Mouse (Mus musculus): Measurements from ENCODE around the gene Wdr34. TPM values are rescaled to one million over a fixed set of nuclear protein-coding genes. Genes with fewer than 3 reads are reported as not detected.

Gene Wdr34
- total RNA-seq (2021) = 1 to 10 TPM; 4.7 to 5.4 TPM
- long read RNA-seq, experiment 1, transcript Wdr34-201 (9 exons, 1,814 nt) = major isoform, 13 of 15 reads
- long read RNA-seq, experiment 1, partial matches to known transcripts = 1 of 15 reads
- long read RNA-seq, experiment 1, other reads (novel, unspliced or antisense) = 1 of 15 reads
- long read RNA-seq, experiment 2, transcript Wdr34-201 (9 exons, 1,814 nt) = major isoform, 13 of 13 reads
- long read RNA-seq, experiment 2, partial matches to known transcripts = 0 of 13 reads
- long read RNA-seq, experiment 2, other reads (novel, unspliced or antisense) = 0 of 13 reads

DNA sequence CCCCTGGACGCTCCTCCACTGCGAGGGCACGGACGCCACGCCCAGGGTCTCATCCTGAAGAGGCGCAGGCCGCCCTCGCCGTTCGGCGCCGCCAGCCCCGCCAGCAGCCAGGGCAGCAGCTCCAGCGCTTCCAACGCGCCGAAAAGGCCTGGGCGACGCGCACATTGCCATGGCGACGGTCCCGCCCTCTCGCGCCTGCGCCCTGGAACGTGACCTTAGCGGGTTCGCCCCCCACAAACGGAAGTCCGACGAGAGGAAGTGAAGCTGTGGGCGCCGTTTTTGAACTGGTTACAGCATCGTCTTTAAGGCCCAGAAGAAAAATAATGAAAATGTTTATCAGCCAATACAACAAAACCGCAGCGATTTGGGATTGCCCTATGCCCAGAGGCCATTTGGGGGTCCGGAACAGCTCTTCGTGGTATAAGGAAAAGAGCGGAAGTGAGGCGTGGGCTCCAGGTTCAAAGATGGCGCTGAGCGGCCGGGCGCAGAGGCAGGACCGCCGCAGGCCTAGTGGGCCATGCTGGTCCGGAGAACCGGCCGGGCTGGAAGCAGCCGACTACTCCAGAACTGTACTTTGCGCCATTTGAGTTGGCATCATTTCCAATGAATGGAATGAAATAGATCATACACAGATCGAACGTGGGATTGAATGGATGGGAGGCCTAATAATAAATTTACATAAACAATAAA lies at the start of gene Wdr34:
Gene Wdr34, minus strand, starts transcription at position 183 of the 690 bp plus-strand sequence.
- peak; percentile 98 for DNase-seq

GRCm38 (mm10) chr2:30095882-30096527 lies 47.3 kb upstream of the Wdr34 start:
- DNase-seq = peak; percentile 62

DNA sequence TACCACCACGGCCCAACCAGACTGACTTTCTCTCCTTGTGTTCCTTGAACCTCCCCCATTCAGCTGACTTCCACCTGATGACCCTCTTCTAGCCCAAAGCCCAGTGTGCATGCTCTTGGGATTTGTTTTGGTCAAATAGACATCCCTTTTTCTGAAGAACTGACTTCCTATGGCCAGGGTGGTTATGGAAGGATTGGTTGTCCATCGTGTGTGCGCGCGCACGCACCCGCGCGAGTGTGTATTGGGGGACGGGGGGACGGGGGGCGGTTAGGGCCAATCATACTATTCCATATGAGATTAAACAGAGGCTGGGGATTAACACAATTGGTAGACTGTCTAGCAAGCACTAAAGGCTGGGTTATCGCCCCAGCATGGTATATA lies 45.5 kb upstream of the Wdr34 start:
- DNase-seq = no peak

DNA sequence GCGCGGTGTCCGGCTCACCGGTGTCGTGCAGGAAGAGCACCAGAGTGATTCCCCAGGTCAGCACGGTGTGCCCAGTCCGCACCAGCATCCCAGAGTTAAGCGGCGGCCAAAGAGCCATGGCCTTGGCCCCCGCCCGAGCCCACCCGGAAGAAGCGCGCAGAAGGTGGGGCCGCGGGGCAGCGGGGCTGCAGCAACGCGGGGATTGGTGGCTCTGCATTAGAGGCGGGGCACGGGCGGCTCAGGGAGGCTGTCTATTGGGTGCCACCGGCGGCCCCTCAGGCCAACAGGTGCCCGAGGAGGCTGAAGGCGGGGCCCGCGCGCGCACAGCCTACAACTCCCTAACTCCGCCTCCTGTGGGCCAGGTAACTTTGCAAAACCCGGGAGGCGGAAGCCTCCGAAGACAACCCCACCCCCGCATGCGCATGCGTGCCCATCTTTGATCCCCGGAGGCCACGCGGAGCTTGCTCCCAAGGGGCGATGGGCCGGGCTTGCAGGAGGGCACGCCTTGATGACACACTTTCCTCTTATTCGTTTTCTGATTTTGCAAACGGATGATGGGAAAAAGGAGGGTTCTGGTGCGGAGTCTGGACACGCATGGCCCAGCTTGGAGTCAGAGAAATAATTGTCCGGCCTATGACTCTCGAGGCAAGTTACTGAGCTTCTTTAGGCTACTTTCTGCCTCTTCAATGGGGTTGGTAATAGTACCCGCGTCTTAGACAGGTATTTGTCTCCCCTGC lies 45.0 kb upstream of the Wdr34 start, which contains the start of gene Zdhhc12:
Gene Zdhhc12, minus strand, starts transcription at position 178 of the 737 bp plus-strand sequence.
- peak; percentile 83 for DNase-seq

- no peak for DNase-seq
Measured at GRCm38 (mm10) chr2:30092280-30092918, 43.7 kb upstream of the Wdr34 start.

- DNase-seq = no peak
Measured at GRCm38 (mm10) chr2:30091521-30091920, 42.8 kb upstream of the Wdr34 start.

DNA sequence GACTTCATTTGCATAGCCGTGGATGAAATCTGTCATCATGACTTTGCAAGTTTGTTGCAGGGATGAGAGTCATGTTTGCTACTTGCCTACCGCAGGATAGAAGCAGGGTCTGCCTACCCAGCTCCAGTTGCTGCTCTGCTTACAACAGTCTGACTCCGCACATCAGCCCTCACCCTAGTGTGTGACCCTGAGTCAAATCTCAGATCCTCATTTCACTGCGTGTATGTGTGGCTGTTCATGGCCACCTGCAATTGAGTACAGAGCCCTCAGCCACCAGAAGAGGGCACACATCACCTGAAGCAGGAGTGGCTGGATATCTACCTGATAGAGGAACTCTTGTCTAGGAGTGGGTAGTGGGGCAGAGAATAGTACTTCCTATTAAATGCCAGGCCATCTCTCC lies 38.6 kb upstream of the Wdr34 start:
- DNase-seq = no peak

DNA sequence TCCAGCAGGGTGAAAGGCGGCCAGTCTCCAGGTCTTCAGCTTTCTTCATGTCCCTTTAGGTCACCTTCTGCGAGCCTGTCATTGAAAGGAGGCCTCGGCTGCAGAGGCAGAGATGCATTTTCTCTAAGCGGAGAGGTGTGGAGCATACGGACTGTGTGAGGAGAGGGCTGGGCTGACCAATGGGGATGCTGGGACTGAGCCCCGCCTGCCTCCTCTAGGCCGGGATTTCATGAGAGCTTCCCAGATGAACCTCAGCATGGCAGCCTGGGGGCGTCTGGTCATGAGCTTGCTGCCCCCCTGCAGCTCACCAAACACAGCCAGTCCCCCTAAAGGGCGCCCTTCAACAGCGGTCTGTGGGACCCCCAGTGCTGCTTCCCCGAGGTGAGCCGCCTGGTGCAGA lies 36.0 kb upstream of the Wdr34 start:
- no peak for DNase-seq

DNA sequence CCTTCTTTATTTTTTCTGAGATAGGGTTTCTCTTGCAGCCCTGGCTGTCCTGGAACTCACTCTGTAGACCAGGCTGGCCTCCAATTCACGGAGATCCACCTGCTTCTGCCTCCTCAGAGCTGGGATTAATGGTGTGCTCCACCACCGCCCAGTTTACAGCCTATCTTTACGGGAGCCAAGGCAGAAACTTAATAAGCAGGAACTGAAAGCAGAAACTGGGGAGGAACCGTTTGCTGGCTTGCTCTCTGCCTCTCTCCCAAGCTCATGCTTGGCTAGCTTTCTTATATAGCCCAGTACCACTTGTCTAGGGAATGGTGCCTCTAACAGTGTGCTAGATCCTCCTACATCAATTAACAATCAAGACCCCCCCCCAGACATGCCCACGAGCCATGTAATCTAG lies 35.4 kb upstream of the Wdr34 start:
- no peak for DNase-seq

DNA sequence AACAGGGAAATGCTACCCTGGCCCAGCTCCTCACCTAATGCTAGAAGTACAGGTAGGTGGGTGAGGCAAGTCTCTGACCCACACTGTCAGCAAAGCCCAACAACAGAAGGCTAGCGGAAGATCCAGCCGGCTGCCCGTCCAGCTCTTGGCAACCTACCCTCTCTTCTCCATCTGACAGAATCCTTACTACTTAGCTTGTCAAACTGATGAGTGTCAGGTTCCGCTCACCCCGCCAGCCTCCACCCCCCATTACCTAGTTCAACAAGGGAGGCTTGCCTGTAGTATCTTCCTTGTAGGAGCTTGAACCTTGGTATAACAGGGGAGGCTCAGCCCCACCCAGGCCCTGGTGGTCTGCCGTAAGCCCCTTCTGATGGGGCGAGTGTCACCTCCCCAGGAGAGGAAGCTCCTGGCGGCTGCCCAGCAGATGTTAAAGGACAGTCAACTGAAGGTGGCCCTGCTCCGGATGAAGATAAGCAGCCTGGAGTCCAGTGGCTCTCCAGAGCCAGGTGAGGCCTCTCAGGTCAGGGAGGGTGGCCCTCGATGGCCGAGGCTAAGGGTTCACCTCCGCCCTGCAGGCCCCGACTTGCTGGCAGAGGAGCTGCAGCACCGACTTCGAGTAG lies 31.6 kb upstream of the Wdr34 start:
- DNase-seq = no peak

GRCm38 (mm10) chr2:30078760-30079159 lies 30.1 kb upstream of the Wdr34 start:
- DNase-seq = no peak

- no peak for DNase-seq
Measured at GRCm38 (mm10) chr2:30078349-30078712, 29.6 kb upstream of the Wdr34 start.

DNA sequence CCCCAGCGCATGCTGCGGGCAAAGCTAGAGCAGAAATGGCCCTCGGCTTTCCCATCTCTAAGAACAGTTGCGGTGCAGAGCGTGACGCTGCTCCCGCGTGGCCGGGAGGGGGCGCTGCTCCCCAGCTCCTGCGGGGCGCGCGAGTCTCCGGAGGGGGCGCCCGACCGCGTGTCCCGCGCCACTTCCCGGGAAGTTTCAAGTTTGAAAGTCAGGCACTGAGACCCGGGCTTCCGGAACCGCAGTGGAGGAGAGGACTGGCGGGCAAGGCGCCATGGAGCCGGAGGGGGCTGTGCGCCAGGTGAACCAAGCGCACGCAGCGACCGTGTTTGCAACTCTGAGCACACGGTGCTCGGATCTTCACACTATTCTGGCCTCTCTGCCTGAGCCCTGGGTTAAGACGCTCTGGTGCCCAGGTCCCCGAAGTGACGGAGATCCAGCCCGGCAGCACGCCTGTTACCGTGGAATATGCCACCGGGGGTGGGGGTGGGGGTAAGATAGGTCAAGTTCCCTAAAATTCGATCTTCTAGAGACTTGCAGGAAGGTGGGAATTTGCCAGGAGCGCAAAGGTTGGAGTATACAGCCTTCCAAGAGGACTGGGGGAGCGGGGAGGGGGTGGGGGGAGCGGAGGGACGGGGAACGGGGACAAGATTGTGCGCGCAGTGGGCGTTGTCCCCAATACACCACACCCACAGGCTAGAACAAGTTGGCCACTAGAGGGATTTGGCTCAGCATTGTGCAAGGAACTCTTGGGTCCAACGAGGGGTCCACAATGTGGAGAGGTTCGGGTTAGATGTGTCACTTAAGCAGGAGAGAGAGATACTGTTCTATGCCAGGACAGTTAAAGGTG lies 29.0 kb upstream of the Wdr34 start, which contains the start of gene Pkn3:
Gene Pkn3, plus strand, starts transcription at position 183 of the 847 bp plus-strand sequence.
- DNase-seq = peak; percentile 92

- no peak for DNase-seq
Measured at GRCm38 (mm10) chr2:30076959-30077358, 28.3 kb upstream of the Wdr34 start.

GRCm38 (mm10) chr2:30076439-30076838 lies 27.8 kb upstream of the Wdr34 start:
- no peak for DNase-seq

GRCm38 (mm10) chr2:30075625-30076024 lies 26.9 kb upstream of the Wdr34 start:
- no peak for DNase-seq

GRCm38 (mm10) chr2:30073285-30073684 lies 24.6 kb upstream of the Wdr34 start:
- no peak for DNase-seq

GRCm38 (mm10) chr2:30072875-30073274 lies 24.2 kb upstream of the Wdr34 start:
- no peak for DNase-seq

DNA sequence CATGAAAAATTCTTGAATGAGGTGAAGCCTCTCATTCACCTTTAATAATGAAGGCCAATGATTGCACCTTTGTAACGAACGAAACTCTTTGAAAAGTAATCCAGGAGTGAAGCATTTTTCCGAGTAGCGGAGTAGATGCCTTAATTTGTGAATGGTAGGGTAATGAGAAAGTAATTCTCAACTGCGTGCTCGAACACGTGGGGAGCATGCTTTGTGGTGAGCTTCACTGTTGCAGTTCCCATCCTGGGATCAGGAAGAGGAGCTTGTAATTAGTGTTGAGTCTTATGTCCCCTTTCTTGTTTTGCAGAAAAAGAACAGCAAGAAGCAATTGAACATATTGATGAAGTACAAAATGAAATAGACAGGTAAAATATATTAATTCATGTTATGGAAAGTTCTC lies 19.3 kb upstream of the Wdr34 start:
- DNase-seq = no peak

GRCm38 (mm10) chr2:30067031-30067888 lies 18.6 kb upstream of the Wdr34 start:
- DNase-seq = peak; percentile 47

All from gastrocnemius, postnatal 10 days (tissue).